Mouse (Mus musculus) embryo, embryonic 10 days (tissue): ENCODE results near the gene Rnf123.
A peak's percentile ranks its signal among the peaks of the same experiment; 100 is the strongest.

Experiments used
- DNase-seq: peaks from one replicate; pipeline ENCODE4 v3.0.0-alpha.2; 2015; ENCODE audit warnings: low spot score

Rnf123 gene

GRCm38 (mm10) chr9:108062142-108062541 lies 21.0 kb downstream of the Rnf123 start:
- no peak for DNase-seq

GRCm38 (mm10) chr9:108058291-108058690 lies 24.9 kb downstream of the Rnf123 start:
- DNase-seq: no peak

- no peak for DNase-seq
These were observed 25.9 kb downstream of the Rnf123 start for GRCm38 (mm10) chr9:108057262-108057562.

- no peak for DNase-seq
These were observed 26.5 kb downstream of the Rnf123 start for GRCm38 (mm10) chr9:108056361-108057261.

- DNase-seq: no peak
These were observed 27.4 kb downstream of the Rnf123 start for GRCm38 (mm10) chr9:108055661-108056237.

GRCm38 (mm10) chr9:108055061-108055460 lies 28.1 kb downstream of the Rnf123 start:
- DNase-seq: no peak

- DNase-seq: no peak
These were observed 28.7 kb downstream of the Rnf123 start for GRCm38 (mm10) chr9:108054331-108055040.

GRCm38 (mm10) chr9:108053665-108054225 lies 29.4 kb downstream of the Rnf123 start:
- DNase-seq: no peak

- peak; percentile 97 for DNase-seq
These were observed 30.1 kb downstream of the Rnf123 start, which contains the start of gene Amigo3 for GRCm38 (mm10) chr9:108052885-108053664. Amigo3 (plus strand) TSS chr9:108053159.

GRCm38 (mm10) chr9:108052411-108052810 lies 30.7 kb downstream of the Rnf123 start:
- no peak for DNase-seq

- DNase-seq: no peak
These were observed 31.3 kb downstream of the Rnf123 start for GRCm38 (mm10) chr9:108051931-108052220.

GRCm38 (mm10) chr9:108051184-108051930 lies 31.8 kb downstream of the Rnf123 start:
- DNase-seq: no peak

- DNase-seq: peak; percentile 23
These were observed 33.4 kb downstream of the Rnf123 start for GRCm38 (mm10) chr9:108049561-108050251.

- DNase-seq: peak; percentile 98
These were observed 34.1 kb downstream of the Rnf123 start, which contains the start of gene Gmppb for GRCm38 (mm10) chr9:108049016-108049455. Gmppb (plus strand) TSS chr9:108049242.

GRCm38 (mm10) chr9:108048566-108048955 lies 34.6 kb downstream of the Rnf123 start:
- no peak for DNase-seq

- no peak for DNase-seq
These were observed 35.3 kb downstream of the Rnf123 start for GRCm38 (mm10) chr9:108047601-108048565.

GRCm38 (mm10) chr9:108046582-108046981 lies 36.6 kb downstream of the Rnf123 start:
- DNase-seq: no peak

- DNase-seq: no peak
These were observed 38.2 kb downstream of the Rnf123 start for GRCm38 (mm10) chr9:108044751-108045492.
